Mouse (Mus musculus): ENCODE data around the gene Mapkapk2.

DNA sequence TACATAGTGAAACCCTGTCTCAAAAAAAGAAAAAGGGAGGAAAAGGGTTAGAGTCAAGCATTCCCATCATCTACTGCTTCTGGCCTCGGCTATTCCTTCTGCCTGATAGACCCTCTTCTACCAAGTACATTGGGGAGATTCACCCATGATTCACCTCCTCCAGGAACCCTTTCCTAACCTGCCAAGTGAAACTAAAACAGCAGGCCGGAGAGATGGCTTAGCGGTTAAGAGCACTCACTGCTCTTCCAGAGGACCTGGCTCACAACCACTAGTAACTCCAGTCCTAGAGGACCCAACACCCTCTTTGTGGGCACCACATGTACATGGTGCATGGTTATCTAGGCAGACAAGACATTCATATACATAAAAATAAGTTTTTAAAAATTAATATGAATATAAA lies 12.4 kb downstream of the Mapkapk2 start:
- no peak for TF ChIP-seq CTCF (IDR thresholded peaks at IDR 0.05; ENCODE audit: borderline replicate concordance, insufficient read depth, low read depth, low read length)
- TF ChIP-seq POLR2A (IDR thresholded peaks at IDR 0.05; ENCODE audit: borderline replicate concordance, insufficient read depth, low read length), result no peak
